Mouse (Mus musculus) liver, embryonic 16.5 days (tissue): ENCODE measurements at regions not wholly inside any gene's neighbourhood (a gene's known extent, or its start where the extent isn't known, plus 50 kb on each side); places are given as distances from the start of the nearest gene placed in this dataset.

Source experiments
- ATAC-seq: fragments of 200-750 bp; cut with Nextera tagmentation; 2 replicates; pipeline ENCODE4 v1.8.0; 2017; ENCODE audit warnings: low read depth, mild to moderate bottlenecking, moderate number of reproducible peaks, moderate library complexity
- H3K27ac ChIP-seq: fragments of 300-500 bp; sonication (generic); 2 replicates; pipeline ENCODE4 v1.5.1; 2014; ENCODE audit warnings: mild to moderate bottlenecking, low read length
- H3K27me3 ChIP-seq: fragments of 300-500 bp; sonication (generic); 2 replicates; pipeline ENCODE4 v1.6.1; 2014; ENCODE audit warnings: low read depth, low read length, mixed read lengths; ENCODE audit not compliant: control insufficient read depth, insufficient read depth
- H3K36me3 ChIP-seq: fragments of 300-500 bp; sonication (generic); 2 replicates; pipeline ENCODE4 v1.6.1; 2014; ENCODE audit warnings: mild to moderate bottlenecking; ENCODE audit not compliant: control insufficient read depth, insufficient read depth
- H3K4me1 ChIP-seq: fragments of 300-500 bp; sonication (generic); 2 replicates; pipeline ENCODE4 v1.6.1; 2014; ENCODE audit warnings: low read depth, low read length, mixed read lengths; ENCODE audit not compliant: control insufficient read depth
- H3K4me2 ChIP-seq: fragments of 300-500 bp; sonication (generic); 2 replicates; pipeline ENCODE4 v1.6.1; 2014; ENCODE audit warnings: low read depth, low read length, mixed read lengths
- H3K4me3 ChIP-seq: fragments of 300-500 bp; sonication (generic); 2 replicates; pipeline ENCODE4 v1.5.1; 2014; ENCODE audit warnings: low read depth, mild to moderate bottlenecking, low read length
- H3K9ac ChIP-seq: fragments of 300-500 bp; sonication (generic); 2 replicates; pipeline ENCODE4 v1.6.1; 2014; ENCODE audit warnings: low read depth, low read length
- H3K9me3 ChIP-seq: fragments of 300-500 bp; sonication (generic); replicated peaks from 2 replicates; pipeline ENCODE4 v1.6.1; 2016; ENCODE audit warnings: low read length; ENCODE audit not compliant: control insufficient read depth
- WGBS: fragments of 180-500 bp; shearing (Covaris S2); extraction: QIAGEN DNeasy Blood & Tissue Kit; methylation state at CpG from one replicate; pipeline ENCODE4 v1.1.7; 2014; ENCODE audit not compliant: insufficient replicate concordance; 5-methylcytosine and 5-hydroxymethylcytosine counted together

DNA sequence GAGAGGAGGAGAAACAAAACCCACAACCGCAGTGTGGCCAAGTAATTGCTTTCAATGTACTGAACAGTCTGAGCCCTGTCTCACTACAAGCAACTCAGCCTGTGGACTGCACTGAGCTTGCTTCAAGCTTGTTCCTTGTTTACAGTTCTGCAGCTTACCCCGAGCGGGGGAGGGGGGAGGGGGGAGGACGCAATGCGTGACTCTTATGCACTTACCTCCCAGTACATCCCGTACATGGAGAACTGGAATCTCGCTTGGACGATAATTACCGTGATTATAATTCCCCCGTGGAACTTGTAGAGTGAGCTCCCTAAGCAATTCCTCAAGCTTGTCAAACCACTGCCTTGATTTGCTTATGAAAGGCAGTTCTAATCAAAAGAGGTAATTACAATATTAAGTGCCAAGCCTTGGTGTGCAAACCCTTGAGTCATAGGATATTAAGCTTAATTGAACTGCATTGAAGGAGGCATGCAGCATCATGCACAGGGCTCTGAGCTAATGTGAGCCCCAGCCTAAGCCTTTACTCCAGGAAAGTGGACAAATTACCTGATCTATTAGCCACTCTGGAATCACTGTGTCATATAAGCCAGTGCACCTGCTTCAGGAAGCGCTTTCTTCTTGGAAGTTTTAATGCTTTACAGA lies 397.0 kb upstream of the Klf4 start:
- H3K27ac ChIP-seq: no peak overlapping the region
- no peaks in the 10 kb centered on the region for H3K9me3 ChIP-seq
- H3K4me1 ChIP-seq: no peaks in the 10 kb centered on the region
- no peaks in the 10 kb centered on the region for H3K27me3 ChIP-seq
- H3K36me3 ChIP-seq: no peaks in the 10 kb centered on the region
- 54% methylated on average over 11 of the region's 11 CpGs for WGBS
- no peak overlapping the region for H3K9ac ChIP-seq
- H3K4me3 ChIP-seq: no peak overlapping the region
- ATAC-seq: no peak
- H3K4me2 ChIP-seq: no peak overlapping the region

DNA sequence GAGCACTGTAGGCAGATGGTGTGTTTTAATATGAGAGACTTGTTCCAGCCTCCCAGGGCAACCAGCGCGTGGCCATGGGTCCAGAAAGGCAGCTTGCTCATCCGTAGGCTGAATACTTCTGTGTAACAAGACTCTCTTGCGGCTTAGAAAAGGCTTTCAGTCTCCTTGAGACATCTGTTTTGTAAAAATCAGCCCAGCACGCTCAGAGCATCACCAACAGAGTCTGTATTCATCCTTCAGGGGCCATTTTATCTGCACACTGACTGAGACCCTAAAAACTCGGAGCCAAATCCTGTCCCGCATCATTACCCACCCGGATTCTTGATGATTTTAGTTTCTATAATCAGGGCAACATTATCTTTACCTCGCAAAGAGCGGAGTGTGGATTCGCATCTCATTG lies 396.4 kb upstream of the Klf4 start:
- H3K4me1 ChIP-seq: no peaks in the 10 kb centered on the region
- H3K4me3 ChIP-seq: no peak overlapping the region
- WGBS: 70% methylated on average over 11 of the region's 11 CpGs
- no peak for ATAC-seq
- no peak overlapping the region for H3K9ac ChIP-seq
- H3K27me3 ChIP-seq: no peaks in the 10 kb centered on the region
- no peaks in the 10 kb centered on the region for H3K9me3 ChIP-seq
- no peak overlapping the region for H3K27ac ChIP-seq
- no peaks in the 10 kb centered on the region for H3K36me3 ChIP-seq
- H3K4me2 ChIP-seq: no peak overlapping the region

DNA sequence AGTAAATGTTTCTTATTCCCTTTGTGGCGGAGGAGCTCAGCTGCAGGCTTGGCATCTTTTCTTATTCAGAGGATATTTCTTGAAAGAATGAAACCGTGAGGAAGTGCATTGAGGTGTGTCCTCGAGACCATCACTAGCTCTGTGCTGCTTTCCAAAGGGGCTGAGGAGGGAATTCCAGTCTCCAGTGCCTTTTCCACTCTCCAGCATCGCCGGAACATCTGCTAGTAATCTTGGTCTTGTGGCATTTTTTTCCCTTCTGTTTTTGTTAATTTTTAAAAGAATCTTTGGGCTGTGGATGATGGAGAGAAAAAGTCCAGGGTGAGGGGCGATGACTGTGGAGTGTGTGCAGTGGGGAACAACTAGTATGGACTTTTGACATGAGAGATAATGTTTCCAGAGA lies 395.9 kb upstream of the Klf4 start:
- Histone ChIP-seq H3K27me3 (no peaks in the 10 kb centered on the region), H3K9me3 (no peaks in the 10 kb centered on the region), H3K4me2 (no peak overlapping the region), H3K4me3 (no peak overlapping the region), H3K4me1 (no peaks in the 10 kb centered on the region), H3K36me3 (no peaks in the 10 kb centered on the region), H3K27ac (no peak overlapping the region), H3K9ac (no peak overlapping the region)
- 52% methylated on average over 6 of the region's 6 CpGs for WGBS
- no peak for ATAC-seq

DNA sequence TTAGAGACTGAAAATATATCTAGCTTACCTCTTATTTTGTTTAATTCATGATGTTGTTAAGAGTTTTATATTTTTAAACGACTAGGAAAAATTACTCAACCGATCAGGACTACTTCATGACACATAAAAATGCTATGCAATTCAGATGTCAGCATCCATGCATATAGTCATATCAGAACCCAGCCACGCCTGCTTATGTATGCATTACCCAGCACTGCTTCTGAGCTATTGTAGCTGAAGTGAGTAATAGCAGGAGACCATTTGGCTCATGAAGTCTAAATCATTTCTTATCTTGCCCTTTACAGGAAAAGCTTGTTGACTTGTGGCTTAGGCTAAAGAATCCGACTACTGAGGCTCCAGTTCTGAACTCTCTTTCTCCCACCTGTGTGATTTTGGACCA lies 395.1 kb upstream of the Klf4 start:
- no peaks in the 10 kb centered on the region for H3K27me3 ChIP-seq
- H3K4me3 ChIP-seq: no peak overlapping the region
- no peak overlapping the region for H3K9ac ChIP-seq
- H3K36me3 ChIP-seq: no peaks in the 10 kb centered on the region
- ATAC-seq: no peak
- H3K4me2 ChIP-seq: no peak overlapping the region
- WGBS: 51% methylated on average over 4 of the region's 4 CpGs
- no peaks in the 10 kb centered on the region for H3K9me3 ChIP-seq
- H3K27ac ChIP-seq: no peak overlapping the region
- no peaks in the 10 kb centered on the region for H3K4me1 ChIP-seq

DNA sequence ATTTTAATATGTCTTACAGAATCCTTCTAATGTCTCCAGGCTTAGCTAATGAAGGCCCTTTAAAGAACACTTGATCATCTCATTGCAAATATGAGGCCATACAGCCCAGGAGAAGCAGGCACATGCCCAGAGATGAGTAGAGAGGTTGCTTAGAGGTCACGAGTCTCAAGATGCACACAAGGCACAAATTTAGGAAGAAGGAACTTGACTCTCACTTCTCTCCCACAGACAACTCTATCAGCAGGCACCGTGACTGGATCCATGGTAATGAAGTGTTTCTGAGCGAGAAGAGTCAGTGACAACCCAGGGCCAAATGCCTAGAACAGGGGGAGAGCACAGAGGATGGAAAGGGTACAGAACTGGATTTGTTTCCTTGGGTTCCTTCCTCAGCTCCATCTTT lies 392.7 kb upstream of the Klf4 start:
- H3K4me3 ChIP-seq: no peak overlapping the region
- no peaks in the 10 kb centered on the region for H3K36me3 ChIP-seq
- no peak overlapping the region for H3K4me2 ChIP-seq
- H3K9me3 ChIP-seq: no peaks in the 10 kb centered on the region
- no peak overlapping the region for H3K27ac ChIP-seq
- H3K27me3 ChIP-seq: no peaks in the 10 kb centered on the region
- 53% methylated on average over 3 of the region's 3 CpGs for WGBS
- no peaks in the 10 kb centered on the region for H3K4me1 ChIP-seq
- no peak overlapping the region for H3K9ac ChIP-seq
- ATAC-seq: no peak

DNA sequence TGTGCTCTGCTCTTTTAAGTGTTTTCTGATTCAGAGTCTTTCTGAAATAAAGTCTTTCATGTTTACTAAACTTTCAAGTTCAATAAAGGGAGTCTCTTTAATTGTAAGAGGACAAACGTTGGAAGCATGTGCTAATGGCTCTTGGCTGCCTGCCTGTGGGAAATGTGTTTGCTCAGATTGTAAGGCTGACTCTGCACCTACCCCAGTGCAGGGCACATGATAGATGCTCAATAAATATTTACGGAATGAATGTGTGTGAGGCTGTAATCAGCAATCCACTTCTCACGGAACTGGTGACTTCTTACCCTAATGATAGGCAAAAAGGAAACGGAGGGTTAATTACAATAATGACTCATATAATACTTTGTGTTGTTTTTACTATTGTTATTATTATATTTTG lies 389.0 kb upstream of the Klf4 start:
- Histone ChIP-seq H3K4me2 (no peak overlapping the region), H3K27me3 (no peaks in the 10 kb centered on the region), H3K36me3 (no peaks in the 10 kb centered on the region), H3K27ac (no peak overlapping the region), H3K4me1 (no peaks in the 10 kb centered on the region), H3K9ac (no peak overlapping the region), H3K9me3 (no peaks in the 10 kb centered on the region), H3K4me3 (no peak overlapping the region)
- WGBS: 54% methylated on average over 4 of the region's 4 CpGs
- ATAC-seq: no peak

DNA sequence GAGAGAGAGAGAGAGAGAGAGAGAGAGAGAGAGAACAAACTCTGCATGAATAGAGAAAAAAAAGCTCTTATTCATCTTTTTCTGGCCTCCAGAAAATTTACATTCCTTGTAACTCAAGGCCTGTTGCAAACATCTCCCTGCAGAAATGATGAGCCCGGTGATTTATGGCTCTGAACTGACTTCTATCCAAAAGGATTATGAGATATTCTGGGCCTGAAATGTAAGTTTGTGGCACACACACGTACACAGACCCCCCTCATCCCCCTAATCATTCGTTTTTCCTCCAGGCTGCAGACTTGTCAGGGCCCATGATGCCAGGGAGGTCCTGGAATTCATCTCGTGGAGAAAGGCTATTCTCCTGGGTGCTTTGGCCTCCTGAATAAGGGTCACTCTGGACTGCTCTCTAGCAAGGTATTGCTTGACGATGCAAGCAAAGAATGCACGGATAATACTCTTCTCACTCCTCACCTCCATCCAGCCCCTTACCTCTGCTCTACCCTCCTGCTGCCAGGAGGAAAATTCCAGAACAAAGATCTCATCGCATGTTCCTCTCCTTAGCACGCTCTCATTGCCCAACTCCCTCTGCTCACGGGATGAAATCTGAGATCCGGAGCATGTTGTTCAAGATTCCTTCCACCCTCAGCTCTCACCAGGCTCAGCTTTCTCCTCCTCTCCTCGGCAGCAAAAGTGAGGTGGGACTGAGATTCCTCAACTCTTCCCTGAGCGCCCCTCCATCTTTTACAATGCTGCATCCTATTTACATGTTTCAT lies 362.0 kb upstream of the Klf4 start:
- Histone ChIP-seq H3K27ac (no peak overlapping the region), H3K4me1 (no peaks in the 10 kb centered on the region), H3K9me3 (no peaks in the 10 kb centered on the region), H3K4me3 (no peak overlapping the region), H3K4me2 (no peak overlapping the region), H3K27me3 (no peaks in the 10 kb centered on the region), H3K9ac (no peak overlapping the region), H3K36me3 (no peaks in the 10 kb centered on the region)
- WGBS: 48% methylated on average over 12 of the region's 12 CpGs
- ATAC-seq: no peak

DNA sequence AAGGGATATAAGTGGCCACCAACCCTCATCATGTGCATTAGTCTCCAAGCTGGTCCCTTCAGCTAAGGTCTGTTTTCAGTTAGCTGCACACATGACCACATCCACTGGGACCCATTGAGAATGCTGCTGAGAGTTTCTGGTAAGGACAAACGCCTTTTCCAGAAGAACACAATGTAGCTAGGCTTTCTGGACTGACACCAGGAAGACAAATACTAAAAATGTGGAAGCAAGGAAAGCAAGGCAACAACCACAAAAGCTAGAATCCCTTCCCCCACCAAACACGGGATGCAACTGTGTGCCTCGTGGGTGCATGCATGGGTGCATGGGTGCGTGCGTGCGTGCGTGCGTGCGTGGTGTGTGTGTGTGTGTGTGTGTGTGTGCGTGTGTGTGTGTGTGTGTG lies 359.4 kb upstream of the Klf4 start:
- H3K9me3 ChIP-seq: no peaks in the 10 kb centered on the region
- H3K4me3 ChIP-seq: no peak overlapping the region
- WGBS: 68% methylated on average over 9 of the region's 10 CpGs
- H3K27ac ChIP-seq: no peak overlapping the region
- no peak for ATAC-seq
- no peaks in the 10 kb centered on the region for H3K36me3 ChIP-seq
- no peak overlapping the region for H3K4me2 ChIP-seq
- H3K9ac ChIP-seq: no peak overlapping the region
- H3K4me1 ChIP-seq: no peaks in the 10 kb centered on the region
- H3K27me3 ChIP-seq: no peaks in the 10 kb centered on the region

DNA sequence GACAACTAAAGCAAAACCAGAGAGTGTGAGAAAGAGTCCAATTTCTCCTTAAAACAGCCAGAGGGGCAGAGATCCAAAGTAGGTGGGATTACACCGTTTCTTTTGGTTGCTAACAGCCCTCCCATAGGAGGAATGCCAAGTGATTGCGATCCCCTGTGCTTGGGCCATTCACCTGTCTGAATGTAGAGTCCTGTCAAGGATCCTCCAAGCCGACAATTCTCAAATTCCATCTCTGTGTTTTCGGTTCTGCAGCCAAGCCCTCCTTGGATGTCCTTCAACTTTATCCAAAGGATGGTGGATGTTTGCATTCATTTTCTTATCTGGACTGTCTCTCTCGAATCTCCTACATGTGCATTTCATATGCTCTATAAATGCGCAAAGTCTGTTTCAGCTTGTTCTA lies 355.3 kb upstream of the Klf4 start:
- no peak overlapping the region for H3K4me2 ChIP-seq
- ATAC-seq: no peak
- WGBS: 69% methylated on average over 6 of the region's 6 CpGs
- no peaks in the 10 kb centered on the region for H3K27me3 ChIP-seq
- H3K36me3 ChIP-seq: no peaks in the 10 kb centered on the region
- H3K27ac ChIP-seq: no peak overlapping the region
- H3K4me3 ChIP-seq: no peak overlapping the region
- no peaks in the 10 kb centered on the region for H3K9me3 ChIP-seq
- H3K9ac ChIP-seq: no peak overlapping the region
- no peaks in the 10 kb centered on the region for H3K4me1 ChIP-seq
